Mouse (Mus musculus): ENCODE measurements around the gene Ltbp1. TPM values are rescaled to one million over a fixed set of nuclear protein-coding genes. Genes with fewer than 3 reads are reported as not detected.

Gene Ltbp1
- polyA plus RNA-seq, 1 experiment from 2014 or later: 30.2 TPM

GRCm38 (mm10) chr17:75109081-75109716 lies 103.8 kb downstream of the Ltbp1 start:
- no peak for TF ChIP-seq CTCF (IDR thresholded peaks at IDR 0.05; ENCODE audit: low read depth)
- 59% methylated on average over 5 of the region's 5 CpGs for WGBS
- H3K27ac ChIP-seq: no peak overlapping the region

GRCm38 (mm10) chr17:75110252-75111205 lies 105.2 kb downstream of the Ltbp1 start:
- no peak overlapping the region for H3K4me2 ChIP-seq (ENCODE audit: low read length)
- H3K4me3 ChIP-seq (replicated peaks; ENCODE audit: low read depth, low read length): no peak overlapping the region
- no peaks in the 10 kb centered on the region for H3K36me3 ChIP-seq (ENCODE audit: insufficient read depth, low read length)
- H3K4me1 ChIP-seq (replicated peaks; ENCODE audit: insufficient read depth, low read length): no peaks in the 10 kb centered on the region; the same call in 1 of the 2 replicates
- 61% methylated on average over 16 of the region's 16 CpGs for WGBS
- no peak for TF ChIP-seq CTCF (IDR thresholded peaks at IDR 0.05; ENCODE audit: low read depth)
- ATAC-seq (replicated peaks; ENCODE audit: low FRiP score, low read depth): no peak
- no peak for DNase-seq (ENCODE audit: low spot score)
- H3K27ac ChIP-seq: no peak overlapping the region; the same call in 1 of the 2 replicates
- no peaks in the 10 kb centered on the region for H3K9me3 ChIP-seq (replicated peaks; ENCODE audit: low read length)
- H3K27me3 ChIP-seq (ENCODE audit: insufficient read depth, low read length): no peaks in the 10 kb centered on the region
- H3K9ac ChIP-seq (ENCODE audit: low read depth, low read length): no peak overlapping the region

More at GRCm38 (mm10) chr17:75109081-75109716, 103.8 kb downstream of the Ltbp1 start:
- ATAC-seq (replicated peaks; ENCODE audit: low FRiP score, low read depth): no peak
- H3K4me2 ChIP-seq (ENCODE audit: low read length): no peak overlapping the region
- no peak overlapping the region for H3K4me3 ChIP-seq (replicated peaks; ENCODE audit: low read depth, low read length)
- H3K9me3 ChIP-seq (replicated peaks; ENCODE audit: low read length): no peaks in the 10 kb centered on the region
- H3K27me3 ChIP-seq (ENCODE audit: insufficient read depth, low read length): no peaks in the 10 kb centered on the region
- H3K36me3 ChIP-seq (ENCODE audit: insufficient read depth, low read length): no peaks in the 10 kb centered on the region
- no peaks in the 10 kb centered on the region; the same call in 1 of the 2 replicates for H3K4me1 ChIP-seq (replicated peaks; ENCODE audit: insufficient read depth, low read length)
- no peak overlapping the region for H3K9ac ChIP-seq (ENCODE audit: low read depth, low read length)
- no peak for DNase-seq (ENCODE audit: low spot score)

GRCm38 (mm10) chr17:75115594-75115993 lies 110.2 kb downstream of the Ltbp1 start:
- H3K9me3 ChIP-seq (replicated peaks; ENCODE audit: low read length): no peaks in the 10 kb centered on the region
- no peak overlapping the region for H3K9ac ChIP-seq (ENCODE audit: low read depth, low read length)
- no peaks in the 10 kb centered on the region for H3K36me3 ChIP-seq (ENCODE audit: insufficient read depth, low read length)
- no peak overlapping the region for H3K4me2 ChIP-seq (ENCODE audit: low read length)
- ATAC-seq (replicated peaks; ENCODE audit: low FRiP score, low read depth): peak; percentile 62; the same call in 1 of the 2 replicates
- H3K27ac ChIP-seq: no peak overlapping the region
- 28% methylated on average over 8 of the region's 8 CpGs for WGBS
- no peak overlapping the region for H3K4me3 ChIP-seq (replicated peaks; ENCODE audit: low read depth, low read length)
- DNase-seq (ENCODE audit: low spot score): no peak
- no peaks in the 10 kb centered on the region for H3K27me3 ChIP-seq (ENCODE audit: insufficient read depth, low read length)
- TF ChIP-seq CTCF (IDR thresholded peaks at IDR 0.05; ENCODE audit: low read depth): no peak
- H3K4me1 ChIP-seq (replicated peaks; ENCODE audit: insufficient read depth, low read length): no peaks in the 10 kb centered on the region; the same call in 1 of the 2 replicates

GRCm38 (mm10) chr17:75118896-75119295 lies 113.5 kb downstream of the Ltbp1 start:
- DNase-seq (ENCODE audit: low spot score) (no peak), ATAC-seq (replicated peaks; ENCODE audit: low FRiP score, low read depth) (no peak)
- no peak overlapping the region for H3K27ac ChIP-seq
- H3K4me1 ChIP-seq (replicated peaks; ENCODE audit: insufficient read depth, low read length): no peaks in the 10 kb centered on the region
- H3K27me3 ChIP-seq (ENCODE audit: insufficient read depth, low read length): no peaks in the 10 kb centered on the region
- WGBS: 79% methylated on average over 3 of the region's 3 CpGs
- TF ChIP-seq CTCF (IDR thresholded peaks at IDR 0.05; ENCODE audit: low read depth): peak; percentile 32; the same call in 1 of the 2 replicates
- no peaks in the 10 kb centered on the region for H3K36me3 ChIP-seq (ENCODE audit: insufficient read depth, low read length)
- no peak overlapping the region for H3K4me3 ChIP-seq (replicated peaks; ENCODE audit: low read depth, low read length)
- H3K4me2 ChIP-seq (ENCODE audit: low read length): no peak overlapping the region
- H3K9ac ChIP-seq (ENCODE audit: low read depth, low read length): no peak overlapping the region
- H3K9me3 ChIP-seq (replicated peaks; ENCODE audit: low read length): no peaks in the 10 kb centered on the region

- TF ChIP-seq CTCF (IDR thresholded peaks at IDR 0.05; ENCODE audit: low read depth): no peak
- 46% methylated on average over 3 of the region's 3 CpGs for WGBS
- H3K36me3 ChIP-seq (ENCODE audit: insufficient read depth, low read length): no peaks in the 10 kb centered on the region
- peak overlapping the region; percentile 47; the same call in 1 of the 2 replicates for H3K27ac ChIP-seq
- H3K9ac ChIP-seq (ENCODE audit: low read depth, low read length): no peak overlapping the region
- H3K27me3 ChIP-seq (ENCODE audit: insufficient read depth, low read length): no peaks in the 10 kb centered on the region
- peak; percentile 68 for DNase-seq (ENCODE audit: low spot score)
- no peak overlapping the region for H3K4me2 ChIP-seq (ENCODE audit: low read length)
- no peaks in the 10 kb centered on the region for H3K9me3 ChIP-seq (replicated peaks; ENCODE audit: low read length)
- no peak overlapping the region for H3K4me3 ChIP-seq (replicated peaks; ENCODE audit: low read depth, low read length)
- no peaks in the 10 kb centered on the region for H3K4me1 ChIP-seq (replicated peaks; ENCODE audit: insufficient read depth, low read length)
- no peak for ATAC-seq (replicated peaks; ENCODE audit: low FRiP score, low read depth)
Observed at GRCm38 (mm10) chr17:75119422-75119821, 114.1 kb downstream of the Ltbp1 start.

GRCm38 (mm10) chr17:75120071-75120470 lies 114.7 kb downstream of the Ltbp1 start:
- no peak for DNase-seq (ENCODE audit: low spot score)
- H3K9me3 ChIP-seq (replicated peaks; ENCODE audit: low read length): no peaks in the 10 kb centered on the region
- H3K27me3 ChIP-seq (ENCODE audit: insufficient read depth, low read length): no peaks in the 10 kb centered on the region
- H3K4me3 ChIP-seq (replicated peaks; ENCODE audit: low read depth, low read length): no peak overlapping the region
- H3K9ac ChIP-seq (ENCODE audit: low read depth, low read length): no peak overlapping the region
- TF ChIP-seq CTCF (IDR thresholded peaks at IDR 0.05; ENCODE audit: low read depth): peak; percentile 53; the same call in 1 of the 2 replicates
- H3K27ac ChIP-seq: peak overlapping the region; percentile 47; the same call in 1 of the 2 replicates
- H3K4me2 ChIP-seq (ENCODE audit: low read length): no peak overlapping the region
- ATAC-seq (replicated peaks; ENCODE audit: low FRiP score, low read depth): no peak
- 41% methylated on average over 6 of the region's 6 CpGs for WGBS
- no peaks in the 10 kb centered on the region for H3K4me1 ChIP-seq (replicated peaks; ENCODE audit: insufficient read depth, low read length)
- H3K36me3 ChIP-seq (ENCODE audit: insufficient read depth, low read length): no peaks in the 10 kb centered on the region
